Mouse (Mus musculus) forelimb bud, embryonic 11.5 days (tissue): ENCODE results near the gene Ptprk.

Source experiments
- DNase-seq: peaks from one replicate; pipeline ENCODE4 v3.0.0-alpha.2; 2012; ENCODE audit warnings: low read depth, low spot score

Gene Ptprk

DNA sequence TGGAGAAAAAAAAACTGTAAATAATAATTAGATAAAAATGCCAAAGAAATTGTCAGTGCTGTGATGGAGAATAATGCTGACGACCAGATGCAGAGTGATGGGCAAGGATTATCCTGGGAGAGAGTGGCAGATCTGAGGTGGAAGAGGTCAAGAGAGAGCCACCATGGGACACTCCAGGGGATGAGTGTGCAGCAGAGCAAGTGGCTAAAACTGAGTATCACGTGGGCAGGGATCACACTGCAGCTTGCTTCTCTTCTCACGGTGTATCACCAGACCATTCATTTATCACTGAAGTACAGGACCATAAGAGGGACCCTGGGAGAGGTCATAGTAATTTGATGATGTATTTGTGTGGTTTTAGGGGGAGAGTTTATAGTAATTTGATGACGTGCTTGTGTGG, 340.2 kb downstream of the Ptprk start:
- DNase-seq: no peak

DNA sequence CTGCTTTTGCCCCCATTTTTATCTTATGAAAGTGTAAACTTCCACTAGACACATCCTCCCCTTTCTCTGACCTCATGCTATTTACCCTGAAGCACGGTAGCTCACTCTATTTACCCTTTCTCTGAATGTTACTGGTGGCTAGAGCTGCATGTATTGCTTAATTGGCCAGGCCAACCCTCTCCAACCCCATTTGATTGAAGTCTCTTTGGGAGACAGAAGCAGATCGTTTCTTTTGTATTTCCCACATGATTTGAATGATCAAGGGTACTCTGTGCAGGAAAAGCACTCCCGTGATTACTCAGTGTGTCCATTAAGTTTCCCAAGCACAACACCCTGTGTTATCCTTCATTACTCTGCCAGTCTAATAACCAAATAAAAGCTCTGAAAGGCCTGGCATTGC, 348.0 kb downstream of the Ptprk start:
- no peak for DNase-seq

DNA sequence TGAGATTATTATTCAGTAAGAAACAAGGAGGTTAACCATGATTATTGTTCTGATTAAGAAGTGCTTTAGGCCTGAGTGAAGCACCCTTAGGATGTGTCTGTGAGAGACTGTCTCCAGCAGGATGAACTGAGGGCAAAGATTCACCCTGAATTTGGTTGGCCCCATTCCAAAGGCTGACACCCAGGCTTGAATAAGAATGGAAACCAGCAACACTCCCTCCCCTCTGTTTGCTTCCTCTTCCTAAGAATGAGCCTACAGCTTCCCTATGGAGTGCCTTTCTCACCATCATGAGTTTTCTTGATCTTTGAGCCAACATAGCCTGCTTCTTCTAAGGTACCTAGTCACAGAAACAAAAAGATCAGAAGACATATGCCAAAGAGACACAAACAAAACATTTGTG, 350.8 kb downstream of the Ptprk start:
- DNase-seq: no peak

DNA sequence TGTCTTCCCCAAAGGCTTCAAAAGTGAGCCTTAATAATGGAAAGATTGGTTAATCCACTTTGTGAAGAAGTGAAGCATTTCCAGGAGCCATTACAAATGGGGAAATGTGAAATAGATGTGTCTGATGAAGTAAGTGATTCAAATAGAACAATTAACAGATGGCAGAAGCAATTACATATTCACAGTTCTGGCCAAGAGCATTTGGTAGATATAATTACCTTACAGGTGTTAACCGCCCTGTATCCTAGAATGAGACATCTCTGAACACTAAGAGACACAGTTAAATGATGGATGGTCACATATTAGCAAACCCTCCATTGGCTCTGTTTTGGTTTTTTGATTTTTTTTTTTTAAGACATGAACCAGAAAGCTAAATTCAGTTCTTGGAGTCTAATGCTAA, 361.5 kb downstream of the Ptprk start:
- no peak for DNase-seq

DNA sequence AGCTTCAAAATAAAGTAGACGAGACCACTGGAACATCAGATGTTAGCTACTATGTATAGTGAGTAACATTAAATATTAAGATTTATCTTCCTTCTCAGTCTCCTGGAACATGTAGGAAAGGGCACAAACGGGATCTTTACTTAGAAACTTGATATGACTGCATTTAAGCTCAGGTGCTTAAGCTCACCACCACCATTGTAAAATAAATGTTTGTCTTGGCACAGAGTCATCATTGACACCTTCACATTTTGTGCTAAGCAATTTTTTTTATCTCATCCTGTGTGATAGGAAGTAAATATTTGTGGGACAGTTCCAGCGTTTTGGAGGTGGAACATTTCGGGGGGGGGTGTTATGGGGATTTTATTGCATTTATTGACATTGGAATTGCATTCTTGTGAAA, 375.2 kb downstream of the Ptprk start:
- no peak for DNase-seq

DNA sequence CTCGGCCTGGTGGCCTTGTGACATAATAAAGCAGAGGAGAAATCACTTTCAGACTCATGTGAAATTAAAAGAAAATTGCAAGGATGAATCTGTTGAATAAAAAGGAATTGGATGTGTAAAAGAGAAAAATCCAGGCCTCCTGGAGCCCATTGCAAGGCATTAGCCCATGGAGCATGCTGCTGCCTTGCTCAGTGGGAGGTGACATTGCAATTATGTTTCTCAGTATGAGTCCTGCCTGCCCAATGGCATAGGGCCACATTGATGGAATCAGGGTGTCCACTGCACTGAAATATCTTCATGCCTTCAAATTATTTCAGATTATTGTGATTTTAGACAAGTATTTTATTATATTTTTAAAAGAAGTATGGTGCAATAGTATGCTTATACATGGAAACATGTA, 376.0 kb downstream of the Ptprk start:
- DNase-seq: no peak

DNA sequence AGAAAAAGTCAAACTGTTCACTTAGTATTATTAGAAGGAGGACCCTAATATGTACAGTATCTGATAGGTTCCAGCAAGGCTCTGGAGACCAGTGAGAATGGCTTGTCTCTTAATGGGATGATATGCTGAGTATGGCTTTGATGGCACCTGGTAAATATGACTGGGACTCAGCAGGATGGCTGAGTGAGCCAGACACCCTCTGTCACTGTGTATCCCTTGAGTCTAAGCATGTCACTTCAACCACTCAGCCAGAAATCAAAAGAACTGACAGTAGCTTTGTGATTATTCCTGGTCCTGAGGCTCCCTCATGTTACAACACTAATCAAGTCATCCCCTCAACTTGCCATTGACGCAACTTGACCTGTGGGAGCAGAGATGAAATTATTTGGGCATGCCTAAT, 383.4 kb downstream of the Ptprk start:
- no peak for DNase-seq

DNA sequence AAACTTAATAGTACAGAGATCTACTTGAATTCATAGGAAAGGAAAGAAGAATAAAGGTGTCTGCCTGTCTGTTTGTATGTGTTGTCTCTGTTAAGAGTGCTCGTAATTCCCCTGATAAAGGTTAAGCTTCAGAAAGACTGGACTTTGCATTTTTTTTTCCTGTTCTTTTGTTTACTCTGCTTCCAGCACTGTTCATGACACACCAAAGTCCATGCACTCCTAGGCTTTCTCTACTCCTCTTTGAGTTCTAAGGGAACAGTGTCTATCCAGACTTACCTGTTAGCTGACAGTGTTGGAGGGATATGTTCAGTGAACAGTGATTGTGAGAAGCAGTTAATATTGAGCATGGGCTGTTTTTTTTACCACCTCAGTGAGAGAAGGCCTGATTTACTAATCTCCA, 385.3 kb downstream of the Ptprk start:
- no peak for DNase-seq

DNA sequence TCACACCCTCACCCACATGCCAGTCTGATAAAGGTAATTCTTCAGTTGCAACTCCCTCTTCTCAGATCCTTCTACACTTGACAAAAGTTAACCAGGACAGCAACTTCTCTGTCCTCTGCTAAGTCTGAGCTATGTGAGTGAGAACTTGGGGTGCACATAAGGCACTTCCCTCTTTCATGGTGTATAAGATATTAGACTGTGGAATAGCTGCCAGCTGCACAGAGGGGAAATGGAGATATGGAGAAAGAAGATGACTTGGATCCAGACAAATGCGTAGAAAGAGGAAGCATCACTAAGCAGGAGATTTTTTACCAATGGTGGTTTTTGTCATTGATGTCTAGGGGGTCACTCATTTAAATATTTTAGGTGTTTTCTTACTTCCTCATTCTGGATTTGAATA, 389.1 kb downstream of the Ptprk start:
- DNase-seq: no peak

DNA sequence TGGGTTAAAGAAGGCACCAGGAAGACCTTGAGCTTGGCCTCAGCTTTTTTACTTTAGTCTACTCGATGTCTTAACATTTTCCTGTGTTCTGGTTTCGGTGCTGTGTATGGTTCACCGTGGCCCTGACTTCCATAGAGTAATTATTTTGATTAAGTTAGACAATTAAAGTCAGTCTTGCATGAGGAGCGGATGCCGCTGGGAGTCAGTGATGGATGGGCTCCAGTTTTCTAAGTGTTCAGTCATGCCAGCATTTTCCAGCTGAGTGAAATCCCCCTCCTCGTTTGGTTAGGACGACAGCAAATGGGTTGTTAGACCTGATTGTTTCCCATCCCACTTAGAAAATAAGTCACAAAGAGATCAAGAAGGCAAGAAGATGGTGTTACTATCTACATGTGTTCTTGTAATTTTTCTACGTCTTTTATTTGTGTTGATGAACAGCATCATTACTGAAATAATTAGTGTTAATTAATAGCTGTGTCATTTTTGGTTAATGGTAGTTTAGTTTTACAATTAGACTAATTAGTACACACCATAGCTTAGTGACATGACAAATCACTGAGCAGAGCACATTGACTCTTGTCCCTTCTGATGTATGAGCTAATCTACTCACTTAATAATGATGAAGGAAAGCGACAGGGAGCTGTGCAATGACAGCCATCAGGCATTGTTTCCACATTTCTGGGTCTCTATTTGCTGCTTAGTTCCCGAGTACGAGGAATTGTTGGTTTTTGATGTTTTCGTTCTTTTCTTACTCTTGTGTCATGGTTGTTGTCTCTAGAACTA, 390.3 kb downstream of the Ptprk start:
- no peak for DNase-seq

DNA sequence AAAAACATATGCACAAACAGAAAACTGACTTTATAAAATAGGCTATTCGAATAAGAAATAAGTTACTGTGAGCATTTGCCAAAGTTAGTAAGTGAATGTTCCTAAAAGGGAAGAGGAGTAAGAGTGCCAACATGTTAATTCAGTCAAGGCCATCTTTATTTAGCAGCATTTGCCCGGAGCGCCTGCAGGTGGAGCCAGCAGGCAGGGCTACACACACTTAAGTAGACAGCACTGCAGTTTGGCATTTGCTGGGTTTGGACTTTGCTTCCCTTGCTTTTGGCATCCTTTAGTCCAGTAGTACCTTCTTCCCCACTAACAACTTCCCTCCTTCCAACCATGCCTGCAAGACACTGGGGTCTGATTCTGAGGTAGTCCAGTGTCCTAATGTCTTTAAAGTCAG, 411.0 kb downstream of the Ptprk start:
- peak; percentile 13 for DNase-seq

DNA sequence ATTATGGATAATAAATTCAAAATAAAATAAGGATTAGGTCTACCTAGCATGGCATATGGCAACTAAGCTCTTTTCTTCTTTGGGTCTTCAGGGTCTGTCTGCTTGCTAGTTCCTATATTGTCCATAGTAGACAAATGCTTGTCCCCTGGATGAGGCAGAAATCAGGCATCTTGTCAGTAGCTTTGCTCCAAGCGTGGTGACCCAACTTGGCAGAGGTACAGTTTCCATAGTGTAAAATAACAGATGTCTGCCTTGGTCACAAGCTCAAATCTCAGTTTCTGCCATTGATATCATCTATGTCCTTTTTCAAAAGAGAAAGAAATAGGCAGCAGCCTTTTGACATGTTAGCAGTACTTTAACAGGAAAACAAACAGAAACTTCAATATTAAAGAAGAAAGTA, 416.4 kb downstream of the Ptprk start:
- DNase-seq: no peak

DNA sequence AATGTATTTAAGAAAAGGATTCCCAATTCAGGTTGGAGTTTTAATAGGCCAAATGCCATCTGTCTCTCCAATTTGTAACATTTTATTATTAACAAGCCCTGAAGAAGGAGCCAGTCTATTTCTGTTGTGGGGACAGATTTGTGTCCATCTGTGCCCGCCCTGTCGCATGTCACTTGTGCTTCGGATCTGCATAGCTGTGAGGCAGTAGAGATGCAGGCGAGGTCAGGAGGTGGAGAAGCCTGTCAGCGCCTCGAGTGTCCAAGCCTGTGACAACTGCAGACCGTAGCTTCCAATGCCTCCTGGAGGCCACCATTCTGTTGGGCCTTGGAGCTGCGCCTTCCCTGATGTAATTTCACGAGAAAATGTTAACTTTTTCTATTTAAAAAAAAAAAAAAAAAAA, 417.6 kb downstream of the Ptprk start:
- no peak for DNase-seq

DNA sequence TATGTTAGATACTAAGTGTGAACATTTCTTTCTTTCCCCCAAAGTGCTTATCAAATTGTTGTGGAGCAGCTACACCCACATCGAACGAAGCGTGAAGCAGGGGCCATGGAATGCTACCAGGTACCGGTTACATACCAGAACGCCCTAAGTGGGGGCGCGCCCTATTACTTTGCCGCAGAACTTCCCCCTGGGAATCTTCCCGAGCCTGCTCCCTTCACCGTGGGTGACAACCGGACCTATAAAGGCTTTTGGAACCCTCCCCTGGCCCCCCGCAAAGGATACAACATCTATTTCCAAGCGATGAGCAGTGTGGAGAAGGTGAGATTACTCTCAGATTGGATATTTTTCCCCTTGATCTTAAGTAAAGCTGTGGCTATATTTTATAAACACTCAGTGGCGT, 418.2 kb downstream of the Ptprk start:
- no peak for DNase-seq

DNA sequence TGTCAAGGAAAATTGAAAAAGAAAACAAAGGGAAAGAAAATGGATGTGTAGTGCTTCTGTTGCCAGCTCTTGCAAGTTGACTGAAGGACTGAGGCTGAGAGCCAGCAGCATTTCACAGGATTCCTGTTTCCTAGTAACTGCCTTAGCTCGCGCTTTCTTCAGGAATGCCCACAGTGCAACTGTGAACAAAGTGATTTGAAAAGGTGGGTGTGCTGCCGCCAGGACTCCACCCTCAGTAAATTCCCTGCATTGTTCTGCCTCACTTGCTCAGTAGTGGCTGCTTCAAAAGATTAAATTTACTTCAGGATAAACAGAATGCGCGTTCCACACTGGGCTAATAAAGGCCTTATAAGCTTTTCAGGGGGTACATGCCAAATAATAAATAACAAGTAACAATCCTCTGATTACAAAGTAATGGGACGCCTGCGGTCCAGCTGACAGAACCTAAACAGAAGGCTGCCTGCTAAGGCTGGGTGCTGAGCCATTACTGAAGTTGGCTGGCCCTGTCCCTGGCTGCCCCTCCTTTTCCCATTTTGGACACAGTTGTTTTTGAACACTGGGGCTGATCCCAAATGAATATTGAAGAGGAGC, 418.7 kb downstream of the Ptprk start:
- DNase-seq: no peak

DNA sequence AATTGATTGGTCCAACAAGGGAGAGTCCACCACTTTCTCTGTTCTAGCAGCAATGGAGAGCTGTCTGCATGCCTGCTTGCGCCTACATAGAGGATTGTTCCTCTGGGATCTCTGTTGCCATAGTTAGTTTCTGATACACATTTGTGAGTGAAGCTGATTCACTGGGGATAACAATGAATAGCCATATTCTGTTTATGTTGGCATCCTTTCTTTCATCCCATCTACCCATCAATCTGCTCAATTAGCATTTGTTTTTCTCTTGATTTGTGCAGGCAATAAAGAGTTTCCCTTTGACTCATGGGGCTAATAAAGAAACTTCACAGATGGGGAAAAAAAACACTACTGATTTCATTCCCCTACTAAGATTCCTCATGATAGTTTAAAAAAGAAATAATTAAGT, 423.2 kb downstream of the Ptprk start:
- no peak for DNase-seq

DNA sequence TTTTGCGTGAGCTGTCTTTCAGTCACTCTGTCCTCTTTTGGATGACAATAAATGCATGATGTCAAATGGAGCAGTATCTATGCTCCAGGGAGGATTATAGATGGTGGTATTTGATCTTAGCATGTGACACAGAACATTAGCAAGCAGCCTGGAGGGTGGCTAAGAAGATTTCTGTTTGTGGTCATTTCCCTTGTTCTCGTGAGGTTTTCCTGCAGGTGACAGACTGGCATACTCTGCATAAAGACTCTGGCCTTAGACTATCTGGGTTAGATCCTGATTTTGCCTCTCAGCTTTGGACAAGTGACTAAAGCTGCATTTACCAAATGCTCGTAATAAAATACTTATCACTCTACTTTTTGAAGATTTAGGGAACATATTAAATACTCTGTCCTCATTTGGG, 423.9 kb downstream of the Ptprk start:
- DNase-seq: no peak

DNA sequence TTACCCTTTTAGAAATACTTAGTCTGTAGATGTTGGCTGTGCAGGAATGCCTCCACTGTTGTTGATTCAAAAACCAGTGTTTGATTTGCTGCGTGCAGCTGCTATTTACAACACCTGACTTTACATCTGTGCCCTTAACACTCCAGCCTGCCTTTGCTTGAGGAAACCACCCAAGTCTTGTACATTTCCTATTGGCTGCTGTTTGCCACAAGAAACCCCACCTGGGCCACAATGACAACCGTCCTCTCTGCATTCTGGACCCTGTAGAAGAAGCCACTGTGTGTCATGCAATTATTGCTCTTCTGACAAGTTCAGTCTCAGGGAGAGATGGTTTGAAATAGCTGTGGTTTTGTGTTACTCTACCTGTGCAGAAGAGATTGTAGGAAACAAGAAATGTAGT, 439.0 kb downstream of the Ptprk start:
- DNase-seq: no peak

DNA sequence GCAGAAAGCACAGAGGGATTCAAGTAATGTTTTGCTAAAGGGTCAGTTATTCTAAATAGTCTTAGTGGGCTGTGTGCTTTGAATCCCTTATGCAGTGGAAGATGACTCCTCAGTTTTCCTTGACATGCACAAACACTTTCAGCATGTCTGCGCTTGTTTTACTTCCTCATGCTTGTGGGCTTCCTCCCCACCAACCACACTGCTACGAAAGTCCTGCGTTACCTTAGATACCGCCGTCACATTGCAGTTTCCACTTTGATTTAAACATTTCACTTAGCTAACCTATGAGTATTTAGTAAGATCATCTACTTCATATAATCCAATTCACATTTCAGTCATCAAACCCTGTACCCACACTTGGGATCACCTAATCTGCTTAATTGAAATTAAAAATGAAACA, 441.5 kb downstream of the Ptprk start:
- DNase-seq: no peak

DNA sequence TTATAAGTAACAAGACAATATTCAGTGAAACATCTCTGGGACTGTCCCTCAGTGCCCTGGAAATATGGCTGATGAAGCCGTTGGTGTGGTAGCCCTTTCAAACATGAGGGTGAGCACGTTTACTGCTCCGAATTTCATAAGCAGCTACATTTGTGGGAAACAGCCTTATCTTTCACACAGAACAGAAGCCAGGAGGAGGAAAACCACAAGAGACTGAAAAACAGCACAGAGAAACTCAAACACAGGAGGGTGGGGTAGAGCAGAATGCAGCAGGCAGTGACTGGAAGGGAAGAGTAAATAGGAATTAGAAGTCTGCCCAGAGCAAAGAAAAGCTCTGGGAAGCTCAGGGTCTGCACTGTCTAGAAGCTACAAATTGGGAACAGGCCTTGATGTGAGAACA, 443.7 kb downstream of the Ptprk start:
- no peak for DNase-seq

DNA sequence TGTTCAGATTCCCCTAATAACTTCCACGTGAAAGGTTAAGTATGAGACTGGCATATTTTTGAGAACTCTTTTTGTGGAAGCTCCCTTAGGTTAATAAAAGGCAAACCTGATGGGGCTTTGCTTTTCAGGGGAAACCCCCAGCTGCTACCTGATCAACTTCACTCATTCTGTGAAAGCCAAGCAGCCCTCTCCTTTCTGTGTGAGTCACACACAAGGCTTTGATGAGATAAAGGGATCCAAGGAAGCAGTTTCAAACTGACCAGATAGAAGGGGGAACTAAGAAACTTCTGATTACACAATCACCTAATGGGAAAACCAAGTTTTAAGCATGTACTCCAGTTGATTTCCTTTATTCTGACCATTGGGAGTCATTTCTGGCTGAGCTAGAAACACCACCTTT, 445.2 kb downstream of the Ptprk start:
- DNase-seq: no peak

DNA sequence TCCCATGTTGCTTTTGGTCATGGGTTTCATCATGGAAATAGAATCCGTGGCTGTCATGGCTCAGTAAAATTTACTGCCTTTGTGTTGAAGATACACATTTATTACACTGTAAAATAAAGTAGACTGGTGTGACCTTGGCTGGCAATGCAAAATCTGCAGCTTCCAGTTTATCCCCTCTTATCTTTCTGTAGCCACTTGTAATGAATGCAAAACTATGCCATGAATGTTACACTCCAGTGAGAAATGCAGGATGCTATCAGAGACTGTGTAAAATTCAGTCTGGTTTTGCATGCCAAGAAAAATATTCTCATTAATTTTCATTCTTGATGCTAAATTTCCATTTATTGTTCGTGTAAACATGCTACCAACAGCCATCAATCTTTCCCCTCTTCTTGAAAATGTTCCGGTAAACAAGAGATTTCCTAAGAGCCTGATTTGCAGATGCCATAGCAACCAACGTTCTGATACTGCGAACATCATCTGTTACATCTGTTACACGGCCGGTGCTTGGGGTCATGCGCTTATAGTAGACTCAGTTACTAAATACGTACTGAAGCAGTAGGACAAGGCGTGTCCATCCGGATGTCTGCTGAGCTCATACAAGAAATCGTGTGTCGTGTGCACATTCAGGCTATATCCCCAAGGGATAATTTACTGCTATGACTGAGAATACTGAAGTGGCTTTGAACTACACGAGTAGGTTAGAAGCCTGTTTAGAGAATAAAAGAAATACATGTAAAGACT, 449.5 kb downstream of the Ptprk start:
- DNase-seq: no peak

DNA sequence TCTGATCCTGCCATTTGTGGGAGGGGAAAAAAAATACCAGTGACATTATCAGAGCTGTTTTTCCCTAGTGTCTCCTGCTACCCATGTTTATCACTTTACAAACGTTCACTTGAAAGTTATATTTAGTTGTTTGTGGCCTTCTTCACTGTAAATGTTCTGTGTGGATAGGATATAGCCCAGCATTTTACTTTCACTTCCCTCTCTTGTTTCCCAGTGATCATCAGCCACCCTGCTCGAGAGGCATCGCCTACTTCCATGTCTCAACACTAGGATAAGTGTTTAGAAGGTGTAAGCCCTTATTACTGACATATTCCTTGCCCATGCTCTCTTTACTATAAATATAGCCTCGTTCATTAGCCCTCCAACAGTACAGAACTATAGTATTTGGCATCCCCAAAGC, 466.0 kb downstream of the Ptprk start:
- DNase-seq: no peak
